8 mouse cellular contexts compared by ENCODE assay signal in genomic region chr2:167634338-167634770, GRCm38 (mm10). TPM values are rescaled to one million over a fixed set of nuclear protein-coding genes. Genes with fewer than 3 reads are reported as not detected.
DNase-seq lines count a peak whose midpoint lies in the region; ATAC-seq and TF ChIP-seq lines count a peak whose summit lies in the region.

No protein-coding gene starts in this region.

- H3K36me3 ChIP-seq in heart, embryonic 12.5 days = no peaks in the 10 kb centered on the region
- no peaks in the 10 kb centered on the region for H3K36me3 ChIP-seq in kidney, postnatal 0 days (ENCODE audit: insufficient read depth, low read length)
- H3K36me3 ChIP-seq in liver, embryonic 11.5 days (ENCODE audit: control insufficient read depth, insufficient read depth, low read length) = no peaks in the 10 kb centered on the region
- H3K36me3 ChIP-seq in stomach, embryonic 14.5 days (ENCODE audit: control insufficient read depth, insufficient read depth, low read length) = no peaks in the 10 kb centered on the region

- H3K4me1 ChIP-seq in heart, embryonic 12.5 days (replicated peaks) = peaks cover 37% of the 10 kb centered on the region
- peaks cover 14% of the 10 kb centered on the region for H3K4me1 ChIP-seq in kidney, postnatal 0 days (replicated peaks; ENCODE audit: insufficient read depth, low read length)
- H3K4me1 ChIP-seq in liver, embryonic 11.5 days (replicated peaks; ENCODE audit: control insufficient read depth, insufficient read depth, low read length) = peaks cover 33% of the 10 kb centered on the region
- peaks cover 25% of the 10 kb centered on the region for H3K4me1 ChIP-seq in stomach, embryonic 14.5 days (ENCODE audit: control insufficient read depth, insufficient read depth, low read length)

- H3K4me2 ChIP-seq in heart, embryonic 12.5 days = peak overlapping the region; percentile 62
- peak overlapping the region; percentile 47 for H3K4me2 ChIP-seq in kidney, postnatal 0 days (ENCODE audit: low read length)
- H3K4me2 ChIP-seq in liver, embryonic 11.5 days = peak overlapping the region; percentile 98
- H3K4me2 ChIP-seq in stomach, embryonic 14.5 days (replicated peaks; ENCODE audit: low read depth, low read length) = peak overlapping the region; percentile 46

- WGBS in heart, embryonic 12.5 days = under 1% methylated on average over 15 of the region's 15 CpGs
- WGBS in kidney, postnatal 0 days = under 1% methylated on average over 15 of the region's 15 CpGs
- WGBS in liver, embryonic 11.5 days = 0% methylated on average over 15 of the region's 15 CpGs
- 0% methylated on average over 15 of the region's 15 CpGs for WGBS in stomach, embryonic 14.5 days

- H3K4me3 ChIP-seq in heart, embryonic 12.5 days = peak overlapping the region; percentile 33
- 0 out of 2 replicates have a peak overlapping the region, but pooled peaks have one; percentile 5 for H3K4me3 ChIP-seq in kidney, postnatal 0 days (replicated peaks; ENCODE audit: low read depth, low read length)
- peak overlapping the region; percentile 42 for H3K4me3 ChIP-seq in liver, embryonic 11.5 days (ENCODE audit: low read depth, low read length)
- H3K4me3 ChIP-seq in stomach, embryonic 14.5 days (ENCODE audit: low read depth, low read length) = peak overlapping the region; percentile 15

- H3K9ac ChIP-seq in heart, embryonic 12.5 days = peak overlapping the region; percentile 33
- H3K9ac ChIP-seq in kidney, postnatal 0 days (ENCODE audit: low read depth, low read length) = peak overlapping the region; percentile 28; the same call in 1 of the 2 replicates
- H3K9ac ChIP-seq in liver, embryonic 11.5 days (ENCODE audit: low read depth, low read length) = peak overlapping the region; percentile 57
- H3K9ac ChIP-seq in stomach, embryonic 14.5 days (replicated peaks; ENCODE audit: low read depth, low read length) = no peak overlapping the region

- 0 out of 2 replicates have a peak, but pooled peaks cover 2% of the 10 kb centered on the region for H3K9me3 ChIP-seq in heart, embryonic 12.5 days (replicated peaks)
- no peaks in the 10 kb centered on the region for H3K9me3 ChIP-seq in kidney, postnatal 0 days (replicated peaks; ENCODE audit: low read length)
- H3K9me3 ChIP-seq in liver, embryonic 11.5 days (ENCODE audit: control insufficient read depth, low read length) = no peaks in the 10 kb centered on the region
- H3K9me3 ChIP-seq in stomach, embryonic 14.5 days (ENCODE audit: control insufficient read depth, low read depth, low read length) = no peaks in the 10 kb centered on the region

- no peaks in the 10 kb centered on the region for H3K27me3 ChIP-seq in heart, embryonic 12.5 days (replicated peaks)
- no peaks in the 10 kb centered on the region for H3K27me3 ChIP-seq in kidney, postnatal 0 days (ENCODE audit: insufficient read depth, low read length)
- H3K27me3 ChIP-seq in liver, embryonic 11.5 days (replicated peaks; ENCODE audit: control insufficient read depth, insufficient read depth, low read length) = no peaks in the 10 kb centered on the region
- no peaks in the 10 kb centered on the region for H3K27me3 ChIP-seq in stomach, embryonic 14.5 days (ENCODE audit: control insufficient read depth, insufficient read depth, low read length)

- H3K27ac ChIP-seq in heart, embryonic 12.5 days (ENCODE audit: poor library complexity, severe bottlenecking) = peak overlapping the region; percentile 72
- H3K27ac ChIP-seq in kidney, postnatal 0 days = peak overlapping the region; percentile 89; the same call in 1 of the 2 replicates
- H3K27ac ChIP-seq in liver, embryonic 11.5 days (ENCODE audit: low read depth, low read length) = peak overlapping the region; percentile 97
- peak overlapping the region; percentile 66; the same call in 1 of the 2 replicates for H3K27ac ChIP-seq in stomach, embryonic 14.5 days (ENCODE audit: low read length)

- 0 out of 2 replicates have a peak, but pooled peaks have one; percentile 9 for TF ChIP-seq CTCF in kidney, postnatal 0 days (IDR thresholded peaks at IDR 0.05; ENCODE audit: low read depth)

- peak; percentile 80 for ATAC-seq in erythroid progenitor cell, adult 5-6 weeks (replicated peaks; ENCODE audit: low FRiP score, poor library complexity, severe bottlenecking)
- ATAC-seq in heart, embryonic 12.5 days (ENCODE audit: insufficient number of reproducible peaks, low FRiP score) = peak; percentile 73
- ATAC-seq in kidney, postnatal 0 days (replicated peaks; ENCODE audit: low FRiP score, low read depth) = peak; percentile 65
- ATAC-seq in liver, embryonic 11.5 days (replicated peaks; ENCODE audit: low FRiP score) = peak; percentile 76
- peak; percentile 84 for ATAC-seq in stomach, embryonic 14.5 days (ENCODE audit: insufficient number of reproducible peaks, insufficient read depth, low FRiP score, low read depth)

- peak; percentile 99 for DNase-seq in CD4-positive helper T cell, adult 2 months (ENCODE audit: low read depth, low spot score)
- DNase-seq in brain, embryonic 18.5 days (ENCODE audit: low read depth, low spot score) = peak; percentile 99
- peak; percentile 99 for DNase-seq in kidney, postnatal 0 days (ENCODE audit: low spot score)
- peak; percentile 96 for DNase-seq in liver, embryonic 11.5 days (ENCODE audit: low spot score)
- DNase-seq in naive thymus-derived CD4-positive, alpha-beta T cell, adult 2 months (ENCODE audit: low read depth) = peak; percentile 99

RNA-seq across cellular contexts. Expression of gene Ube2v1, which starts 2.5 kb away (rescaled TPM):
- total RNA-seq in erythroid progenitor cell, adult 5-6 weeks (2015; ENCODE audit: low replicate concordance) = 186 and 189 TPM in 2 replicates
- 82.3 and 114 TPM in 2 replicates for total RNA-seq in erythroid progenitor cell, adult 5-6 weeks (2017; ENCODE audit: low replicate concordance)
- 216 and 235 TPM in 2 replicates for polyA plus RNA-seq in heart, embryonic 12.5 days (2016; fragmentation: Nextera tagmentation; extraction: Ambion mirVana)
- polyA plus RNA-seq in kidney, postnatal 0 days (2015; fragmentation: Nextera tagmentation; extraction: Ambion mirVana) = 256 and 262 TPM in 2 replicates
- 304 and 308 TPM in 2 replicates for polyA plus RNA-seq in liver, embryonic 11.5 days (2014; fragmentation: Nextera tagmentation; extraction: Ambion mirVana)
- 252 and 259 TPM in 2 replicates for polyA plus RNA-seq in stomach, embryonic 14.5 days (2014; fragmentation: Nextera tagmentation; extraction: Ambion mirVana)

RNA-seq across cellular contexts. Expression of gene Gm20431, which starts 26.9 kb away (rescaled TPM):
- not detected in 2 replicates for total RNA-seq in erythroid progenitor cell, adult 5-6 weeks (2015; ENCODE audit: low replicate concordance)
- not detected in 2 replicates for total RNA-seq in erythroid progenitor cell, adult 5-6 weeks (2017; ENCODE audit: low replicate concordance)
- polyA plus RNA-seq in heart, embryonic 12.5 days (2016; fragmentation: Nextera tagmentation; extraction: Ambion mirVana) = 10.4 and 11.5 TPM in 2 replicates
- polyA plus RNA-seq in kidney, postnatal 0 days (2015; fragmentation: Nextera tagmentation; extraction: Ambion mirVana) = 11.2 and 12.6 TPM in 2 replicates
- 3.8 and 4.9 TPM in 2 replicates for polyA plus RNA-seq in liver, embryonic 11.5 days (2014; fragmentation: Nextera tagmentation; extraction: Ambion mirVana)
- polyA plus RNA-seq in stomach, embryonic 14.5 days (2014; fragmentation: Nextera tagmentation; extraction: Ambion mirVana) = 7.9 and 8.1 TPM in 2 replicates

RNA-seq across cellular contexts. Expression of gene Cebpb, which starts 54.4 kb away (rescaled TPM):
- total RNA-seq in erythroid progenitor cell, adult 5-6 weeks (2015; ENCODE audit: low replicate concordance) = 6.3 and 6.5 TPM in 2 replicates
- 4.4 and 8.4 TPM in 2 replicates for total RNA-seq in erythroid progenitor cell, adult 5-6 weeks (2017; ENCODE audit: low replicate concordance)
- polyA plus RNA-seq in heart, embryonic 12.5 days (2016; fragmentation: Nextera tagmentation; extraction: Ambion mirVana) = 14.2 and 16.8 TPM in 2 replicates
- polyA plus RNA-seq in kidney, postnatal 0 days (2015; fragmentation: Nextera tagmentation; extraction: Ambion mirVana) = 13.0 and 22.2 TPM in 2 replicates
- 13.9 and 14.4 TPM in 2 replicates for polyA plus RNA-seq in liver, embryonic 11.5 days (2014; fragmentation: Nextera tagmentation; extraction: Ambion mirVana)
- 1.3 and 2.0 TPM in 2 replicates for polyA plus RNA-seq in stomach, embryonic 14.5 days (2014; fragmentation: Nextera tagmentation; extraction: Ambion mirVana)

RNA-seq across cellular contexts. Expression of gene Tmem189, which starts 55.3 kb away (rescaled TPM):
- 23.9 and 27.0 TPM in 2 replicates for total RNA-seq in erythroid progenitor cell, adult 5-6 weeks (2015; ENCODE audit: low replicate concordance)
- 16.9 and 19.5 TPM in 2 replicates for total RNA-seq in erythroid progenitor cell, adult 5-6 weeks (2017; ENCODE audit: low replicate concordance)
- 46.6 and 48.3 TPM in 2 replicates for polyA plus RNA-seq in heart, embryonic 12.5 days (2016; fragmentation: Nextera tagmentation; extraction: Ambion mirVana)
- 64.6 and 65.2 TPM in 2 replicates for polyA plus RNA-seq in kidney, postnatal 0 days (2015; fragmentation: Nextera tagmentation; extraction: Ambion mirVana)
- 30.5 and 32.6 TPM in 2 replicates for polyA plus RNA-seq in liver, embryonic 11.5 days (2014; fragmentation: Nextera tagmentation; extraction: Ambion mirVana)
- 38.9 and 40.7 TPM in 2 replicates for polyA plus RNA-seq in stomach, embryonic 14.5 days (2014; fragmentation: Nextera tagmentation; extraction: Ambion mirVana)

Comparison
In these comparisons a context has a peak if more than half of its experiments do, and no peak if none do; other contexts are left out.
1. Peak in every context shown above with its lines: DNase-seq, ATAC-seq, H3K4me3 ChIP-seq and H3K27ac ChIP-seq.
2. H3K4me2 ChIP-seq: peak in every context shown above with its lines; median percentile 98 in liver, embryonic 11.5 days; 62 in heart, embryonic 12.5 days; 47 in kidney, postnatal 0 days; 46 in stomach, embryonic 14.5 days.